Mouse (Mus musculus) bone marrow, adult 2 months (tissue): ENCODE results near the gene Kcnh1. TPM values are rescaled to one million over a fixed set of nuclear protein-coding genes. Genes with fewer than 3 reads are reported as not detected.

Experiments used
- H3K27ac ChIP-seq: fragments of 200-500 bp; 2 replicates; pipeline ENCODE4 v1.5.1; 2012; ENCODE audit warnings: low read depth, mild to moderate bottlenecking, control low read depth, inconsistent platforms, low read length; ENCODE audit not compliant: control insufficient read depth, poor library complexity, insufficient read depth
- H3K4me1 ChIP-seq: fragments of 200-500 bp; 2 replicates; pipeline ENCODE4 v1.6.1; 2011; ENCODE audit warnings: low read length; ENCODE audit not compliant: control insufficient read depth, insufficient read depth
- H3K4me3 ChIP-seq: fragments of 200-500 bp; replicated peaks from 2 replicates; pipeline ENCODE3; 2011; ENCODE audit warnings: mild to moderate bottlenecking, low read depth, low read length, control low read depth; ENCODE audit not compliant: control insufficient read depth
- CTCF ChIP-seq: fragments of 200-500 bp; IDR thresholded peaks from 2 replicates; pipeline ENCODE4 v1.5.1; 2011; ENCODE audit warnings: low read length, control low read depth; ENCODE audit not compliant: control insufficient read depth, insufficient read depth
- POLR2A ChIP-seq: fragments of 200-500 bp; IDR thresholded peaks from 2 replicates; pipeline ENCODE4 v1.6.1; 2011; ENCODE audit warnings: low read depth, mild to moderate bottlenecking, control low read depth, low read length, borderline replicate concordance; ENCODE audit not compliant: control insufficient read depth
- WGBS: fragments of 180-500 bp; shearing (Covaris S2); methylation state at CpG from one replicate; pipeline ENCODE4 v1.1.7; 2018; 5-methylcytosine and 5-hydroxymethylcytosine counted together
- polyA plus RNA-seq: library from polyadenylated mRNA; stranded (reverse); fragments of >200 nt; gene quantifications from 2 replicates; pipeline ENCODE4 v1.2.4, GENCODE M21; 2011; ENCODE audit warnings: low replicate concordance; ENCODE audit not compliant: missing spikeins, insufficient read depth, insufficient read length

Kcnh1 gene
- polyA plus RNA-seq, 1 experiment: 0.27 TPM

GRCm38 (mm10) chr1:192473134-192473533, 282.6 kb downstream of the Kcnh1 start:
- H3K4me3 ChIP-seq: no peak overlapping the region
- H3K27ac ChIP-seq: no peak overlapping the region
- TF ChIP-seq CTCF: no peak
- no peak for TF ChIP-seq POLR2A
- H3K4me1 ChIP-seq: no peaks in the 10 kb centered on the region
- WGBS: 88% methylated on average over 6 of the region's 6 CpGs

- WGBS: 48% methylated on average over 7 of the region's 7 CpGs
- no peak overlapping the region for H3K4me3 ChIP-seq
- TF ChIP-seq CTCF (no peak), POLR2A (no peak)
- H3K4me1 ChIP-seq: no peaks in the 10 kb centered on the region
- no peak overlapping the region for H3K27ac ChIP-seq
These were observed 286.1 kb downstream of the Kcnh1 start for GRCm38 (mm10) chr1:192476704-192477103.

GRCm38 (mm10) chr1:192477556-192477955, 287.0 kb downstream of the Kcnh1 start:
- TF ChIP-seq POLR2A (no peak), CTCF (no peak)
- WGBS: 53% methylated on average over 6 of the region's 6 CpGs
- H3K4me3 ChIP-seq: no peak overlapping the region
- H3K4me1 ChIP-seq: no peaks in the 10 kb centered on the region
- no peak overlapping the region for H3K27ac ChIP-seq

GRCm38 (mm10) chr1:192478176-192478575, 287.6 kb downstream of the Kcnh1 start:
- H3K4me1 ChIP-seq: no peaks in the 10 kb centered on the region
- 68% methylated on average over 5 of the region's 5 CpGs for whole genome bisulfite sequencing

GRCm38 (mm10) chr1:192480072-192480784, 289.7 kb downstream of the Kcnh1 start:
- Histone ChIP-seq H3K4me1 (no peaks in the 10 kb centered on the region), H3K4me3 (no peak overlapping the region), H3K27ac (no peak overlapping the region)
- WGBS: 71% methylated on average over 8 of the region's 8 CpGs
- TF ChIP-seq CTCF: no peak
- TF ChIP-seq POLR2A: no peak

More at GRCm38 (mm10) chr1:192478176-192478575, 287.6 kb downstream of the Kcnh1 start:
- H3K4me3 ChIP-seq: no peak overlapping the region
- no peak for TF ChIP-seq CTCF
- no peak for TF ChIP-seq POLR2A
- no peak overlapping the region for H3K27ac ChIP-seq

GRCm38 (mm10) chr1:192481446-192481845, 290.9 kb downstream of the Kcnh1 start:
- Histone ChIP-seq H3K27ac (no peak overlapping the region), H3K4me3 (no peak overlapping the region), H3K4me1 (no peaks in the 10 kb centered on the region)
- TF ChIP-seq CTCF (no peak), POLR2A (no peak)

- Histone ChIP-seq H3K27ac (no peak overlapping the region), H3K4me3 (no peak overlapping the region), H3K4me1 (no peaks in the 10 kb centered on the region)
- 54% methylated on average over 3 of the region's 3 CpGs for WGBS
- TF ChIP-seq POLR2A (no peak), CTCF (no peak)
These were observed 294.5 kb downstream of the Kcnh1 start for GRCm38 (mm10) chr1:192485030-192485429.

- 92% methylated on average over 11 of the region's 11 CpGs for WGBS
- no peak overlapping the region for H3K4me3 ChIP-seq
- no peaks in the 10 kb centered on the region for H3K4me1 ChIP-seq
- no peak overlapping the region for H3K27ac ChIP-seq
- no peak for TF ChIP-seq POLR2A
- TF ChIP-seq CTCF: no peak
These were observed 297.0 kb downstream of the Kcnh1 start for GRCm38 (mm10) chr1:192487571-192487970.
